Mouse (Mus musculus) adrenal gland, postnatal 10 days (tissue): ENCODE measurements around the gene Celsr2. TPM values are rescaled to one million over a fixed set of nuclear protein-coding genes. Genes with fewer than 3 reads are reported as not detected.
A peak's percentile ranks its signal among the peaks of the same experiment; 100 is the strongest.

Experiments
- DNase-seq: peaks from one replicate; pipeline ENCODE4 v3.0.0; 2021; ENCODE audit warnings: mixed read lengths
- total RNA-seq, 2 experiments: library from RNA; stranded (reverse); gene quantifications; 2 replicates each; pipeline ENCODE4 v1.2.3; 2021

The Celsr2 gene
- total RNA-seq, 2 experiments from 2014 or later = 11.1 to 12.1 TPM

DNA sequence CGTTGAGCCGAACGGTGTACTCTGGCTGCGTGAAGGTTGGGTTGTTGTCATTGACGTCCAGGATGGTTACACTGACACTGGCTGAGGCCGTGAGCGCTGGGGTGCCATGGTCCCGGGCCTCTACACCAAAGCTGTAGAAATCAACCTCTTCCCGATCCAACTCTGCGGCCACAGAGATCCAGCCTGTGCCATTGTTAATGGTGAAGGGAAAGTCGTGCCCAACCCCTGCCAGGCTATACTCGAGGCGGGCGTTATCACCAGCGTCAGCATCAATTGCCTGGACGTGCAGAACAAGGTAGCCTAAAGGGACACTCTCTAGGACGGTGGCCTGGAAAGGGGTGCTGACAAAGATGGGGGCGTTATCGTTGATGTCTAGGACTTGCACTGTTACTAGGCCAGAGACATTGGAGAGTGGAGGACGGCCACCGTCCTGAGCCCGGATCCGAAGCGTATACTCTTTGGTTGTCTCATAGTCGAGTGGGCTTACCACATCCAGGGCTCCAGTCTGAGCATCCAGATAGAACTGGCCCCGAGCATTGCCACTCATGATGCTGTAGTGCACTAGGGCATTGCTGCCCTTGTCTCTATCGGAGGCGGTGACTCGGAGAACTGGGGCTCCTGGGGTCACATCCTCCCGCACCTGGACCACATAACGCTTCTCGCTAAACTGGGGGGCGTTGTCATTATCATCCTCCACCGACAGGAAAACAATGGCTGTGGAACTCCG is 1.6 kb downstream of the Celsr2 start:
- DNase-seq = no peak

- DNase-seq = peak; percentile 57
Observed at GRCm38 (mm10) chr3:108411754-108412121, 3.6 kb downstream of the Celsr2 start.

DNA sequence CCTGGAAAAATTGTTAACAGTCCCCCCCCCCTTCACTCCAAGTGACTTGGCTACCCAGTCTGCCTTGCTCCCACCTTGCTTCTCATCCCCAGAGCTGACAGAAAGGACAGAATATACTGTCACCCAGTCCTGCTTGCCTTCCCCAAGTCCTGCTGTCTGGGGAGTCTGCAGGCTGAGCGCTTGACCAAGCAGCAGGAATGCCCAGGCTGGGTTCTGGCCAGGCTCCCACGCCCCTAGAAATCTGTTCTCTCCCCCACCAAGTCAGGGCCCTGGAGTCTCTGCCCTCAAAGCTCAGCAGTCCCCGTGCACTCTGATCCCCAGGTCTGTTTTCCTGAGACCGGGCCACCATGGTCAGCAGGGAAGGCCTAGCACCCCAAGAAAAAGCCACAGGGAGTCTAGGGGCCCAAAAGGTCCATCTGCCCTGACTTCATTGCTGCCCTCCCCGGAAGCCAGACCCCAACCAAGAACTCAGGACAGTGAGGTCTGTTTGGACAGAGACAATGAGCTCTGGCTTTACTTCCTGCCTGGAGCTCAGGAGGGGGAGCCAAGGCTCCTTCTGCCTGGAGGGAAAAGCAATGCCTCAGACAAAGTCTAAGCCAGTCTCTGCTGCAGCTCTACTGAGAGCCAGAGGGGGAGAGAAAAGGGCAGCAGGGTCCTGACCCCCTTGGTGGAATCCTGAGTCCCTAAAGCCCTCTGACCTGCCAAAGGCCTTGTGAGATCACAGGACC is 4.2 kb downstream of the Celsr2 start:
- no peak for DNase-seq

DNA sequence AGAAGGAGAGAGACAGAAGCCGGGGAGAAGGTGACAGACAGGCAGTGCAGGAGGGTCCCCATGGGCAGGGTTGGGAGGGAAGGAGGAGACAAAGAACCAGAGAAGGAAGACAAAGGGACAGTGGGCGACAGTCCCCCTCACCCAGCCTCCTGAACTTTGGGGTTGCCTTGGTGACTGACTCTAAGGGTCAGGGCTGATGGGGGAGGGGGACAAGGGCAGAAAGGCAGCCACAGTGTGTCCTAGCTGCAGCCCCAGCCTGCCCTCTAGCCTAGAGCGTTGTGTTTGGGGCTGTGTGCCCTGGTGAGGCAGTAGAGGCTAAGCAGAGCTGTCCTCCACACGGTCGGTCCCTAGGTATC is 5.0 kb downstream of the Celsr2 start:
- no peak for DNase-seq

DNA sequence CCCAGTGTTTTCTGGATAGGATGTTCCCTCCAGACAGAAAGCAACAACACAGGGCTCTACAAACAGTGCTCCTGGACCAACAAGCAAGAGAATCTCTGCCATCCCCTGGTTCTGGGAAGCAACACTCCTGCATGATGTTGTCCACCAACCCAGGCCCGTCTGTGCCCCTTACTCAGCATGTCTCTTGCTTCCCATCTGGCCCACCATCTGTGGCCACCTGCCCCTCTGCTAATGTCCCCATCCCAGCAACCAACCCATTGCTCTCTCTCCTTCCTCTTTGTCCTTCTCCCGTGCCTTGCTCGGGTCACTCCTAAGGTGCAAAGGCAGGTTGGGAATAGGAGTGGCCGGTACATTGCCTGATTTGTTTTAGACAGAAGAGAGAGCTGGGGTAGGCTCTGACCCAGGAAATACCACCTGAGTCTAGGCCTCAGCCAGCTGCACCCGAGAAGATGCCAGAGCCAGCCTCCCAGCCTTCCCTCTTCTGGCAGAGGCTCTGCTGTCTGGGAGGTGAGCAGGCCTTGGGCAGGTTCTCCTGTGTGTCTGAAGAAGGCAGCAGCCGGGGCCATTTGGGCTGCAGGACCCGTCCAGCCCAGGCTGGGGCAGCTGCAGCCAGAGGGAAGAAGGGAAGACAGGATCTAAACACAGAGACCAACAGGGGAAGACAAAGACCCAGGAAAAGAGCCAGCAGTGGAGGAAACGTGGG is 5.5 kb downstream of the Celsr2 start:
- DNase-seq = no peak

DNA sequence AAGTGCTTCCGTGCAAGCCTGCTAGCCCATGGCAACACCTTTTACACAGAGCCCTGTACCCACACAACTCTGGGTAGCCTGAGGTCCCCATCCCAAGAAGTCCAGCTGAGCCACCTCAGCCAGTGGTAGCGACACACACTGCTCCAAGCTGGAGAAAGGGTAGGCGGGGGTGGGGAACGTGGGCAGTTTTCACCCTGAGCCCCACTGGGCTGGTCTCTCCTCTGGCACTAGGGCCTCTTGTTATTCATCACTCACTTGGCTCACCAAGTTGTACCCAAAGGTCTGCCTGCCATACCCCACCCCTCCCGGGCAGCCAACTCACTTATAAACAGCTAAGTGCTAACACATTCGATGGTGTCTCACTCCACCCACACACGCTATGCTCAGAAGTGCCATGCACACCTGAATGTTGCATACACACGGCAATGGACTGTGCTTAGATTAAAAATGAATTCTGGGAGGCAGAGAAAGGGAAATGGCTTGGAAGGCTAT is 6.8 kb downstream of the Celsr2 start:
- no peak for DNase-seq

DNA sequence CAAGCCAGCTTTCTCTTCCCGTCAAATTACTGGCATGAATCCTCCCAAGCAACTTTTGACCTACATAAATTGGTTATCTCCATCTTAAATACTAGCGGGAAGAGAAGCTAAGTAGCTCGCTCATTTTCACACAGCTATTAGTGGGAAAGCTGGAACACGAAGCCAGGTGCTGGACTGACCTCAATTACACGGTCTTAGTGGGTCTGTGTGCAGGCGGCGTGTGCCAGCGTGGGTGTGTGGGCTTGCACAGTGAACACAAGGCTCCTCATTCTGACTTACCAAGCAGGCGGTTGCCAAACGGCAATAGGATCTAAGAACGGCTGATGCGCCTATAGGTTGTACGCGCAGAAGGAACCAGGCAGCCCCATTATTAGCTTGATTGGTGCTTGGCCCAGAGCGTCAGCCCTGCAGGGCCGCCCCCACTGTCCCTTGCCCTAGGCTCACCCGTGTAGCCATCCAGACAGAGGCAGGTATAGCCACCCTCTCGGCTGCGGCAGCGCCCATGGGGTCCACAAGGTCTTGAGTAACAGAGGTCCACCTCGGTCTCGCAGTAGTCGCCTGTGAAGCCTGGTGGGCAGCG is 9.0 kb downstream of the Celsr2 start:
- no peak for DNase-seq

- DNase-seq = no peak
Observed at GRCm38 (mm10) chr3:108405536-108406305, 9.6 kb downstream of the Celsr2 start.

- DNase-seq = no peak
Observed at GRCm38 (mm10) chr3:108402528-108402920, 12.8 kb downstream of the Celsr2 start.

DNA sequence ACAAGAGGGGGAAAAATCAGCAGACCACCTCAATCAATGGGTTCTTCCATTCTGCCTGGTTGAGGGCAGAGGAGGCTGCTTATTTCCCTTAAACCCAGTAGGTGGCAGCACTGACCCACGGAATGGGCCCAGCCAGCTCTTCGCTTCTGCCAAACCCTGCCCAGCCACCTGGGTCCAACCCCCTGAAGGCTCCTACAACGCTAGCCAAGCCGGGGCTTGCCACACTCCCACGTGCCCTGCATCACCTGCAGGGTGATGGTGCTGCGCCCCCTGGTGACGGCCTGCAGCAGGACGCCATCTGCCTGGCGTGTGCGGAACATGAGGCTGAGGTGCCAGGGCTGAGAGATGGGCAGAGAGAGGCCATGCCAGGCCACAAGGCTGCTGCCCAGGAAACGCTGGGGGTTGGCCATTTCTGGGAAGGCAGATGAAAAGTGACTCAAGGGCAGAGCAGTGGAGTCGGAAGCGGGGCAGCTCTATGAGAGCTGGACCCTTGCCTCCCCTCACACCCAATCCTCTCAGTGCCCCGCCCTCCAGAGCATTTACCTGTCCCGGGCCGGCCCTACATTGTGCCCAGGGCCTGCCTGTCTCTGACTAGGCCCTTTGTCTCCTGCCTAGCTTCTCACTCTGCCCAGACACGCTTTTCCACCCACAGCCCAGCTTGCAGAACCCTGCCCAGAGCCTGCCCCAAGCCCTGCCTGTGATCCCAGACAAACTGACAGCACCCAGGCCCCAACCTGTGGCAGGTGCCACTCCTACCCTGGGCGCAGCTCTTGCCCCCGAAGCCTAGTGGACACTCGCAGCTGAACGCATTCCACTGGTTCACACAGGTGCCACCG is 13.4 kb downstream of the Celsr2 start:
- DNase-seq = peak; percentile 93

GRCm38 (mm10) chr3:108400442-108400841 is 14.9 kb downstream of the Celsr2 start:
- no peak for DNase-seq

DNA sequence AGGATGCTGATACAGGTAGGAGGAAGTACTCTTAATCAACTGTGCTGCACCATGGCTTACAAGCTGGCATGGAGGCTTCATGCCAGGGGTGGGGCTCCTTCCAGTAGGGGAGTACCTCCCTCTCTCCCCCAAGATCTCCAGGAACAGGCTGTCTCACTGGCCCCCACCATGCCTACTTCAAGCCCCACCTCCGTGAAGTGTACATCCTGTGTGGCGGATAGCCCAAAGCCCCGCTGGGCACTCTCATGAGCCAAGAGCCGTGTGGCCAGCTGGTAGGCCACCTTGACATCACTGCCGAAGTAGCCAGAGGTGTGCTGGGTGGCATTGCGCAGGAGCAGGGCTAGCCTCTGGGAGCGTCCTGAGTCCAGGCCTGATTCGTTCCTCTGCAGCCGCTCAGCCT is 17.1 kb downstream of the Celsr2 start:
- no peak for DNase-seq

DNA sequence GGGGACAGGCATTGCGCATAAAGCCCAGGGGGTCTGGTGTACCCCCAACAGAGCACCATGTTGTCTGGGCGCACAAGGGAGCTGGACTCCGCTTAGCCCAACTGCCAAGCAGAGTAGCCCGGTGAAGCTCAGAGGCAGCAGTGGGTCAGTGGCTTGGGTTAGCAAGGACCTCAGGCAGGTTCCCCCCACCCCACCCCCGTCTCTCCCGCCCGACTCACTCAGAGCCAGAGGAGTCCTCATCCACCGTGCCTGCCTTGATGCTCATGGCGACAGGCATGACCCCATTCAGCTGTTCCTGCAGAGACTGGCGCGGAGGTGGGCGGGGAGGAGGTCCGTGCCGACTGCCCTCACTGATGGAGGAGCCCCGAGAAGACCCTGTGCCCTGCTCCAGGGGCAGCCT is 22.6 kb downstream of the Celsr2 start:
- DNase-seq = no peak

- DNase-seq = no peak
Observed at GRCm38 (mm10) chr3:108392299-108392698, 23.1 kb downstream of the Celsr2 start.

DNA sequence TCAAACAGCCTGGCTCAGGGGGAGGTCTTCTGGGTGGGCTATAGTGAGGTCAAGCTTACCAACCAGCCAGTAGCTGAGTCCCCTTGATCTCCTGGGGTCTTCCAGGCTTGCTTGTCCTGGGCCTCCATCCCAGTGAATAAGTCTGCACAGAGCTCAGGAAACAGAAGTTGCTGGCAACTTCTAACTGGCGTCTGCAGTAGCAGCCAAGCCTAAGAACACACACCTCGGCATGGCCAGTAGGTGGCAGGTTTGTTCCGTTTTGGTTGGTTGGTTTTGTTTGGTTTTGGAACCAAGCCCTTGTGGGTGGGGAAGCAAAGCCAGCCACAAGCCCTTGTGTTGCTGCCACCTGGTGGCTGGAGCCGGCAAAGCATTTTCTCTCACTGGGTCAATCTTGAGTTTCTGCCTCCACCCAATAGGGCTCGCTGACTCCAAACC is 26.2 kb downstream of the Celsr2 start:
- DNase-seq = peak; percentile 98

DNA sequence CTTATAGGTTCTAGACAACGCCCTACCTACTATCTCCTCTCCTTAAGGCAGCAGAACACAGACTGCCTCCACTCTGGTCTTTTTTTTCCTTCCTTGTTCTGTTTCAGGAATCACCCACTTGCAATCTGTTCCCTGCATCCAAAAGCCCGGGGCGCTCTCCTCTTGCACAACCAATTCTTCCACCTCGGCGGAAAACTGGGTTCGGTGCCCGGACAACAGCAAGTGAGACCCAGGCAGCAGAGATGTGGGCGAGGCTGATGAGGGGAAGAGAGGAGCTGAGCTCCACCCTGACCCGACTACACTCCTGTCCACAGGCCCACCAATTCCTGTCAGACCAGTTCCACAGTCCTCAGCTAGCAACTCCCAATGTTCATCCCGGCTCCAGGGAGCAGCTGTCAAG is 29.2 kb downstream of the Celsr2 start:
- DNase-seq = no peak

DNA sequence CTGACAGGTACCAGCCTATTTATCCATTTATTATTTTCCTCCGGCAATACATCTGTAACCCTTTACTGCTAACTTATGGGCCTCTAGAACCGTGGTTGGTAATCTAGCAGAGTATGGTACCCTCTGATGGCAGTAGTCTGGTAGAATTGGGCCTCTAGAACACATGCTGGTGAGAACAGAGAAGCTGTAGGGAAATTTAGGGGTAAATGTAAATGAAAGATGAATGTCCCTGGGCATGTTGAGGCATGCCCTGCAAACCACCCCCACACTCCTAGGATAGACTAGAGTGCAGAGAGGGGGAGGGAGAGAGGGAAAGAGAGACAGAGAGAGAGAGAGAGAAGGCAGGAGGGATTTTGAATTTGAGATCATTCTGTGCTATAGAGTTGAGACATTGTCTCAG is 30.9 kb downstream of the Celsr2 start:
- no peak for DNase-seq

GRCm38 (mm10) chr3:108383485-108384354 is 31.6 kb downstream of the Celsr2 start, which contains the start of gene Psrc1:
Psrc1 (plus strand) TSS chr3:108383839.
- DNase-seq = peak; percentile 94

DNA sequence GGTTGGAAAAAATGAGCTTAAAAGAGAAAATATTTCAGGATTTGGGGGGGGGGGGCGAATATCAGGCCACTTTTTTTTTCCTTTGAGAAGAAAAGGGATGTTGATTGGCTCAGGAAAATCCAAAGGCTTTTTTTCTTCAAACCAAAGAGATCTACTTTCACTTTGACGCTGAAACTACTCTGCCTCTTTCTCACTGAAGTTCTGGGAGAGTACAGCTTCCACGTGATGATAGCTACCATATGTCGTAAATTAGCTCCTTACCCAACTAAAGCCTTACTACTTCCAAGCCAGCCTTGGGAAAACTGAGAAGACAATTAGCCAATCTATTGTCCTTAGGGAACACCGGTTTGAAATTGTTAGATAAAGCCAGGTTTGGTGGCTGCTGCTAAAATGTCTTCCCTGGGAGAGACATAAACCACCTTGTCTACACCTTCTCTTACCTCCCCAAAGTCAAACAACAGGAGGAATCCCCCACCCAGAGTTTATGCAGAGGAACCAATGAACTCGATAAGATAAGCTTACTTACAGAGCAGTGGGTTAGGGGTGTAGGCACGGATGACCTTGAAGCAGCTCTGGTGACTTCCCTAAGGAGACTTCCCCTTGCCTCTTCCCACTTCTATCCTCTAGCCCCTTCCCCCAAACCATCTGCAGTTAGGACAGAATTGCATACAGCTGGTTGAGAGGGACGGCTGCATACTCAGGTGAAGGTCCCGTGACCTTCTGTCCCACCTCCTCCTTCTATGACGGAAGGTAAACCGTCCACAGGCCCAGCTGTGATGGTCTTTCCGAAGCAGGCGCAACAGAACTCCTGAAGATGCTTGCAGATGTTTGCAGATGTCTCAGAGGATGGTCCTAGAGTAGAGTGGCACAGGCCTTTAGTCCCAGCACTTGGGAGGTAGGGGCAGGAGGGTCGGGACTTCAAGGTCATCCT is 33.1 kb downstream of the Celsr2 start:
- DNase-seq = no peak
